Mouse (Mus musculus): ENCODE results near the gene Trim27.

The Trim27 gene

DNA sequence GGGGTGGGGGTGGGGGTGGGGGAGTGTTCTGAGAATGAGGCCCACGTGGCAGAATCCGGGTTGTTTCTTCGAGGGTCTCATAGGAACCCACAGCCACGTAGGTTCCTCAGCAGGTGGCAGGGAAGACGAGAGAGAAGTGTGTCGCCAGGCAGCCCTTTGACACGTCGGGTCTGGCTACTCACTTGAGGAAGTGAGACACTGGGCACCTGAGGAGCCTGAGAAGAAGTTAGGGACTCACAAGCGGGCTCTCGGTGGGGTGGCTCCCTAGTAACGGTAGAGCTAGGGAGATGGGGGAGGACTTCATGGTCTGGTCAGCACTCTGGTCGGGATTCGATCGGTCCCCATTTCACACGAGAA lies at the start of gene Trim27:
Trim27 (plus strand) TSS at position 79 of the 357 bp plus-strand sequence.
- DNase-seq (ENCODE audit: low spot score), result peak; percentile 11

DNA sequence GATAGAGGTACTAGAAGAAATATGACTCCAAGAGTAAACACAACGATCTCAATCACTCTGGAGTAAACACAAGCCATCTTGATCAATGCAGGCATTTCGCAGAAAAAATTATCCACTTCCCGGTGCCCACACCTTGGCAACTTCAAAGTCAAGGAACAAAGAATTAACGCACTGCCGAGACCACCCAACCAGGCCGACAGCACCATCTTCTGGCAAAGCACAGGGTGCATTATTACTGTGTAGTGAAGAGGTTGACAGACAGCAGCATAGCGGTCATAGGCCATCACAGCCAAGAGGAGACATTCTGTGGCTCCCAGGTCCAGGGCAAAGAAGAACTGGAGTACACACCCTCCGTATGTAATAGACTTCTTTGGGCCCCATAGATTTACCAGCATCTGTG lies 36.8 kb upstream of the Trim27 start:
- no peak for DNase-seq (ENCODE audit: low spot score)

DNA sequence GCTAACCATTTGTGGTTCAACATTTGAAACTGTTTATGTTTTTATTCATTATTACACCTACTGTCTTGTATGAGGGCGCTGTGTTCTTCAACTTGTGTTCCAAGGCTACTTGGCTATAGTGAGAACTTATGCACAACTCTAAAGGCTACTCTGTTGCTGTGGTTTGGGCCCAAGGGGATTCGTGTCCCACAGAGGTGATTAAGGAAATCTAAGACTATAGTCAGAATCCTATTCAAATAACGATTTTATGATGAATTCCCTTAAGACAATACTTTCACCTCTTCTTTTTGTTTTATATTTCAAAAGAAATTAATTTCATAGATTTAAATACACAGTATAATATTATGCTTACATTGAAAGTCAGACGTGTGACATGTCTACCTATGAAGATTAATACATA lies 33.5 kb upstream of the Trim27 start, which contains the start of gene Olfr1368:
Olfr1368 (minus strand) TSS at position 101 of the 400 bp plus-strand sequence.
- DNase-seq (ENCODE audit: low spot score), result no peak

DNA sequence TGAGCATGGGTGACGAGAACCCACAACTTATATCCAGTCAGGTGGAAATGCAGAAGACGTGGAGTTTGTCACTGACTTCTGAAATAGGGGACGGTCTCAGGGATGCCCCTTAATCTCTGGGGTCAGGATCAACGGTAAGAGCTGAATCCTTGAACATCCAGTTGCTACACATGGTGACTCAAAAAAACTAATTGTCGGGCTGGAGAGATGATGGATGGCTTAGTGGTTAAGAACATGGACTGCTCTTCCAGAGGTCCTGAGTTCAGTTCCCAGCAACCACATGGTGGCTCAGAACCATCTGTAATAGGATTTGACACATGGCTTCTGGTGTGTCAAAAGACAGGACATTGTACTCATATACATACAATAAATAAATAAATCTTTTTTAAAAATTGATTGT lies 23.4 kb upstream of the Trim27 start:
- no peak for DNase-seq (ENCODE audit: low spot score)

DNA sequence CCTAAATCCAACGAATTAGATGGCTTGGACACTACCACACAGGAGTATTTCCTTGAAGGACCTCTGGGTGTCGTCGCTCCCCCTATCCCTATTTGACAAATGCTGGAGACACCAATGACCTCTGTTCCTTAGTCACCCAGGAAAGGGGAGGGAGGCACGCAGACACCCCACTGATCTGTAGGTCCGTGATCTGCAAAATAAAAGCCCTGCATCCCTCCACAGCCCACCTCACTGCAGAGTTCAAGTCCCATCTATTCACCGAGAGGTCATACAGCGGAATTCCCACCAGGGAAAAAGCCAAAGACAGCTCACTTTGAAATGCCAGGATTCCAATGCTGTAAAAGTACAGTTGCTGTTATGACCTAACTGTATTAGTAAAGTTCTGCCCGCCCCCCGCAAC lies 21.2 kb upstream of the Trim27 start:
- DNase-seq (ENCODE audit: low spot score), result no peak

DNA sequence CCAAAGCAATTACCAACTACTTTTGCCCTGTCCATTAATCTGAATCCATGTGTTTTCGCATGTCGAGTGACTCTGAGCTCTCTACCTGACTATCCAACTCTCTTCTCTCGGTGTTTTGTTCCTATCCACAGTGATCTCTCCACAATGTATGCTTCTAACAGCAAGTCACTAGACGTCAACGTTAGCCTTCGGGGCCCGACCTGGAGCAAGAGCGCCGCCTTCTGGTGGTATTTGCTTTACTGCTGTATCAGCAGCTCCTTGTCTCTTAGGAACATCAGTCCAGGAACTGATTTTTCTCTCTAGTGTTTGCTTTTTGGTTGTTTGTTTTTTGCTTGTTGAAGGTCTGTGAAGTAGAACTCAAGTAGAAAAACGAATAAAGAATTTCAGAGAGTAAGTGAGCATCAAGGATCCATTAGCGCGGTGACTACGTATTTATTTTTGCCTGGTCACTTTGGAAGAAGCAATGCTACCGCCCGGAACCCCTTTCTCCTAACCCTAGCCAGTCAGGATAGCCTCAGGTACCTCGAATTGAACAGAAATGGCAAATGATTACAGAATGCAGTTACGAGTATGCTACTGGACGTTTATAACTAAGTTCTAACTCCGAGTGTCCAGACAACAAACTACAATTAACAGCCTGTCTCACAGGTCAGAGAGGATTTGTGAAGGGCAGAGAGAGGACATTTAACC lies 20.3 kb upstream of the Trim27 start:
- DNase-seq (ENCODE audit: low spot score), result peak; percentile 66

DNA sequence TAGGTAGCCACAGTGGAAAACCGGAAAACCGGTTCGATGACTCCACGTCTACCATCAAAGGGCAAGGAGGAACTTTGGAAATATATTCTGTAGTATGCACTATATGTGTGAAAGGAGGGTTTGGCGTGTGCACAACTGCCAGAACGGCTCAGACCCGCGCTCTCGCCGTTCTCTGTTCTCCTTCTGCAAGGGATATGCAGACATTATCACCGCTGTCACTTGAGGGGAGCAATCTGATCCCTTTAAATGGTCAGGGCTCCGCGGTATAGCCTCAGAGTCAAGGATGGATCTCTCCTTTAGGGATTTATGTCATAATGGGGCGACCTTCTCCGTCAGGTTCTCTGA lies 19.8 kb upstream of the Trim27 start:
- no peak for DNase-seq (ENCODE audit: low spot score)

DNA sequence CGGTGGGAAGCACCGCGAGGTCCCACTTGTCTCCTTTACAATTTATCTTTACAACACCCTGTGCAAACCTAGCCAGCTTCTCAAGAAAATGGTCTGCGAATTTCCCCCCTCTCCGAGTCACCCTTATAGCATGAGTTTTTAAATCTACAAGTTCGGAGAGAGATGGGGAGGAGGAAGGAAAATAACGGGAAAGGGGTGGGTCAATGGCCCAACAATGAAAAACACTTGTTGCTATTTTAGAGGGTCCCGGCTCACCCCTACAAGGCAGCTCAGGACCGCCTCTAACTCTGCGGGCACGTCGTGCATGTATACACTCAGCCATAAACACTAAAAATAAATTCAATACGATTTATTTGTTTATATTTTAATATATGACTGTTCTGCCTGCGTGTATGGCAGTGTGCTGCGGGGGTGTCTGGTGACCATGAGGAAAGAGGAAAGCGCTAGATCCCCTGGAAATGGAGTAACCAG lies 19.2 kb upstream of the Trim27 start:
- DNase-seq (ENCODE audit: low spot score), result no peak

DNA sequence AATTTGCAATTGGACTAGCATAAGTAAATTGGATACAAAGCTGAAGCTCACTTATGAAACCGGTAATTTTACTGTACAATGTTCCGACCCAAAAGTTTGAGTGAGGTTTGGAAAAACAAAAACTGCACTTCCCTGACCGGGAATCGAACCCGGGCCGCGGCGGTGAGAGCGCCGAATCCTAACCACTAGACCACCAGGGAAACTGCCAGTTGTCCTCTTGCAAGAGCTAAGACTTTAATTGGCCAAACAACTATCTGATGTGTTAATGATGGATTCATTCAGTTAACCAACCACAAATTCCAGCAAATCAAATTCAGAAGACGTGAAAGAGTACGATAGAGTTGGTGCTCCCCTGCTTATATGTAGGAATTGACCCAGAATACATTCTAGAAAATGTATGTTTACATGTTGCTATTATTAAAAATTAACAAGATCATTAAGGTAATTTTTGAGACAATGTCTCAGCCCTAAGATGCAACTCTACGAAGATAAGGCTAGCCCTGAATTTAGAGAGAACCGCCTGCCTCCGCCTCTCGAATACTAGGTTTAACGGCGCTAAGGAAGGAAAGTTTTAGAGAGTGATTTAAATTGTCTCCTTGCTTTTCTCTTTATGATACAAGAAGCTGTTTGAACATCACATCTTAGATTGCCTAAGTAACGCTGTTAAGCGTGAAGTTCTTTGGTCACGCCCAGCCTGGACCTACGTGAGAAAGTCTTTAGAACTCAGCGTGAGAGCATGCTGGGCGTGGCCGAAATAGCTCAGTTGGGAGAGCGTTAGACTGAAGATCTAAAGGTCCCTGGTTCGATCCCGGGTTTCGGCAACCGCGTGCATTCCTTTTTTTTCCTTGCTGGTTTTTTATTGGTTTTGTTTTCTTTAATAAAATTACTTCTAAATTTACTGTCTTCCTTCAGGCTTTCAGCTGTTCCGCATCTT lies 18.3 kb upstream of the Trim27 start:
- peak; percentile 79 for DNase-seq (ENCODE audit: low spot score)

DNA sequence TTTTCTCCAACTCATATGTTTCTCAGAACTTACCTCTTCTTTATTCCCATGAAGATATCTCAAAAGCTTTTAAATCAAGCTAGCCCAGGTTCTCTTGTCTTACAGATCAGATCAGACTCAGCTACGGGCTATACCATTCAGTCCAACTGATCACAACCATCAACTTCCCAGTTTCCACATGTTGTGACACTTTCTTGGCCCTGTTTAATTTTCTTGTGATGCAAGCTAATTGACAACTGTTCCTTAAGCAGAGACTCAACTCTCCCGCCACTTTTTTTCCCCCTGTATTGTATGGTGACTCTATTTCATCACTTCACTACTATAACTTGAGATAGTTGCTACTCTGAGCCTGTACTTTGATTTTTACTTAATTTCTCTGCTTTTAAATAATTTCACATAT lies 17.7 kb upstream of the Trim27 start:
- no peak for DNase-seq (ENCODE audit: low spot score)

DNA sequence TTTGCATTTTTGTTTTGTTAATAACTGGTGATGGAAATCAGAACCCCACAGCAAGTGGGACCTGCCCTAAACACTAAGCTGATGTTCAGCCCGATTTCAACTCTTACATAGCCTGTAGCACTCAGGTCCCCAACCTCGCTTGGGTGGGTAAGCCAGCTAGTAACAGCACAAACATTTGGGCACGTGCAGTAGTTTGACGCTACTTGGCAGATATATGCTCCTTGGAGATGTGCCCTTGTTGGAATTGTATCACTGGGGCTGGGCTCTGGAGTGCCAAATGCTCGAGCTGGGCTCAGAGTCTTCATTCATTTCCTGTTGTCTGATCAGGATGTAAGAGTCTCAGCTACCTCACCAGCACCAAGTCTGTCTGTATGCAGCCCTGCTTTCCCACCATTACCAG lies 16.7 kb upstream of the Trim27 start:
- DNase-seq (ENCODE audit: low spot score), result no peak

DNA sequence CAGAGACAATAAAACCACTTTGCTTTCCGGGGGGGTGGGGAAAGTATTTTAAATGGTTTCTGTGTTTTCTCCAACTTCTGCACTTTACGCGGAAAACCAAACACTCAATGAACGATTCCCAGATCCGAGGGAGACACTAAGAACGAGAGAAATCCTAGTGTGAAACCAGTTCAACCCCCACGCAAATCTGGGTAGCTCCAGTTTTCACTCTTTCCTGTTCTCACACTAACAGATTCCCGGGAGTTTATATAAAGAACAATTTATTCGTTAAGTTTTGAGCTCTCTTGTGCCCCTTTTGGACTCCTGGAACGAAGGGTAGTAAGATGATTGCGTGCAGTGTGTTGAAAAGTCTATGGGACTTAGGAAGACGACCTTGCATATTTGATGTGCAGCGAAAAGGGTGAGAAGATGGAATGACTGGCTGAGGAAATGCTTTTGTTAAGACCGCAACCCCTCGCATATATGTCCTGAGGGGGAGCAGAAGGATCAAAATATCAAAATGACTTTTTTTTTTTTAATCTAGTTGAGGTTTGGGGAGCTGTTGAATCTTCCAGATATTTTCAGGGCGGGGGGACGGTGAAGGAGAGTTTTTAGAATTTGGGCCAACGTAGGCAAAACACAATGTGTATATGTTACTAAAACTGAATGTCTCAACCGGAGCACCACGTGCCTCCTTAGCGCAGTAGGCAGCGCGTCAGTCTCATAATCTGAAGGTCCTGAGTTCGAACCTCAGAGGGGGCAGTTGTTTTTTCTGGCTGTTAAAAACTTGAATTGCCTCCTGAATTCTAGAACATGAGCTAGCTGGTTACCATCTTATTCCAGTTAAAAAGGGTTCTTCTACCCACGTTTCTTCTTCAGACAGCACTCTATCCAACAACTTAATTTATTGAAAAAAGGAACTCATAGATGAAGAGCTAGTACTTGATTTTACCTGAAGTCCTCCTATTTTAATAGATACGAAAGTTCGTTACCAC lies 12.0 kb upstream of the Trim27 start:
- peak; percentile 47 for DNase-seq (ENCODE audit: low spot score)

DNA sequence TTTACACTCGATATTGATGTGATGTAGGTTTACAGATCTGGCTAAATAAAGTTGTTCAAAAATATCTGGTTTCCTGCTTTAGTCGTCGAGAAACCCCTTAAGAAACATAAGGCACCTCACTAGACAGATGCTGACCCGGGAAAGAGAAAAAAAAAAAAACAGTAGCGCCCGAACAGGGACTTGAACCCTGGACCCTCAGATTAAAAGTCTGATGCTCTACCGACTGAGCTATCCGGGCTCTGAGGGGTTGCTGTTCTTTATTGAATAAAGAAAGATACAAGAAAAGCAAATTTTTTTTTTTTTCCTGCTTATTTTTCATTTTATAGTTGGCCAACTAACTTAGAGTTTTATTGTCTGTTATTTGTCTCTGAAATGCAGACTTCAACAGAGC lies 11.3 kb upstream of the Trim27 start:
- DNase-seq (ENCODE audit: low spot score), result no peak

DNA sequence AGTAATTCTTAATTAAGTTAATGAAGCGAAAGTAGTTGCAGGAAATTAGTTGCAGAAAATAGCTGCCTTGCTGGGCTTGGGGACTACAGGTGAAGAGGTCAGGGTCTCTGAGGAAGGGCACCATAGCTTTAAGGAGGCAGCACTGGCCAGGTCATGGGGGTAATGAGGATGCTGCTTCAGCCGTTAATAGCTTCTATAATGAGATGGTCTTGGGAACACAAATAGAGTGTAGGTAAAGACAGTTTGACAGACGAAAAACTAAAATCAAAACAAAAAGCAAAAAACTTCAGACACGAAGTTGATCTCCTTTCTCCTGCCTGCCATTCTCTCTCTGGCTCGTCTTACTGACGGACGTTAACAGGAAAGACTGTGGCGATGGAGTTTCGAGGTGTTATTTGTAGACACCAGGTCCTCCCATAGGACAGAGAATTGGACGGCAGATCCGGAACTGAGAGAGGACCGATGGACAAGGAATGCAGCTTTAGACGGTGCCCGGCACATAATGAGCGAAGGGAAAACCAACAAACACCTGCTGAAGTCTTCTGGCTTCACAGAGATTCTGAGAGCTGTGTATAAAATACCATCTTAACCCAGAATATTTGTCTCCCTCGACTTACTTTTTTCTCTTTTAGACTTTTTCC lies 10.8 kb upstream of the Trim27 start:
- DNase-seq (ENCODE audit: low spot score), result no peak

DNA sequence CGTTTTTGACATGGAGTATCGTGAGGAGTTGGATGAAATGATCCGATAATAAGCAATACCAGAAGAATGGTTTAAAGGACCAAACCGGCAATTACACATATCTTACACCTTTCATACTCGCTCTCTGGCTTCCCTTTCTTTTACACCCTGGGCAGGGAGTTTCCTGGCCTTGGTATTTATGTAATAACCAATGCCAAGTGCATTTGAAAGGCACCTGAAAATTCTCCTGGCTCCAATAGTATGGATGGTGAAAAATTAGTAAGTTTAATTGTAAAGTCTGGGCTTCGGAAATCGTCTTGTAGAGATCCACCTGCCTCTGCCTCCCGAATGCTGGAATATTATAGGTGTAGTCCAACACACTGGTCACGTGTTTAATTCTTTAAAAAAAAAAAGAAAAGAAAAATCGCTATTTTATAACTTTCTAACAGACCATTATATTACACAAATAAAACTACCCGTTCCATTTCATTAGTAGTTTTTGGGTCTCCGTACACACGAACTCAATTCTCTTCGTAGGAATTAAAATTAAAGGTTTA lies 10.1 kb upstream of the Trim27 start:
- DNase-seq (ENCODE audit: low spot score), result no peak

DNA sequence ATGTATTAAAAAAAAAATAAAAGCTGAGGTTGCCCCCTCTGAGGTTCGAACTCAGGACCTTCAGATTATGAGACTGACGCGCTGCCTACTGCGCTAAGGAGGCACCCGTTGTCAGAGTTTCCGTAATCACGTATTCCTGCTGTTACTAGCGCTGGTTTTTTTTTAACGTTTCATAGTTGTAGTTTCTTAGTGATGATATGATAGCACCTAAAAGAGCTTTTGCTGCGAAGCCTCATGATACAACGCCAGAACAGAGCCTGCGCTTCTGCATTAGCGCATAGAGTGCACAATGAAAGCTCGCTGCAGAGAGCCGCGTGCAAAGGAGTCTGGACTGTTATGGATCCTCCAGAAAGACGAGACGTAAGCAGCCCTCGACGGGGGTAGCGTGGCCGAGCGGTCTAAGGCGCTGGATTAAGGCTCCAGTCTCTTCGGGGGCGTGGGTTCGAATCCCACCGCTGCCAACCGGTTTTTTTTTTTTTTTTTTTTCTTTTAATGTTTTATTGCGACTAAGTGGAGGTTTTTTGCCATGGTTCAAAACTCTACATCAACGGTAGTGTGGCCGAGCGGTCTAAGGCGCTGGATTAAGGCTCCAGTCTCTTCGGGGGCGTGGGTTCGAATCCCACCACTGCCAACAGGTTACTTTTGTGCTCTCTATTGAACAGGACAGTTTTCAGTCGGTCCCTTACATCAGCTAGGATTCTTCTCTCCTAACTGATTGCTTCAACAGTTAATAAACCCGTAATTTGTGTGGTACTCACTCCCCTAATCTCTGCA lies 9.4 kb upstream of the Trim27 start:
- DNase-seq (ENCODE audit: low spot score), result peak; percentile 65

DNA sequence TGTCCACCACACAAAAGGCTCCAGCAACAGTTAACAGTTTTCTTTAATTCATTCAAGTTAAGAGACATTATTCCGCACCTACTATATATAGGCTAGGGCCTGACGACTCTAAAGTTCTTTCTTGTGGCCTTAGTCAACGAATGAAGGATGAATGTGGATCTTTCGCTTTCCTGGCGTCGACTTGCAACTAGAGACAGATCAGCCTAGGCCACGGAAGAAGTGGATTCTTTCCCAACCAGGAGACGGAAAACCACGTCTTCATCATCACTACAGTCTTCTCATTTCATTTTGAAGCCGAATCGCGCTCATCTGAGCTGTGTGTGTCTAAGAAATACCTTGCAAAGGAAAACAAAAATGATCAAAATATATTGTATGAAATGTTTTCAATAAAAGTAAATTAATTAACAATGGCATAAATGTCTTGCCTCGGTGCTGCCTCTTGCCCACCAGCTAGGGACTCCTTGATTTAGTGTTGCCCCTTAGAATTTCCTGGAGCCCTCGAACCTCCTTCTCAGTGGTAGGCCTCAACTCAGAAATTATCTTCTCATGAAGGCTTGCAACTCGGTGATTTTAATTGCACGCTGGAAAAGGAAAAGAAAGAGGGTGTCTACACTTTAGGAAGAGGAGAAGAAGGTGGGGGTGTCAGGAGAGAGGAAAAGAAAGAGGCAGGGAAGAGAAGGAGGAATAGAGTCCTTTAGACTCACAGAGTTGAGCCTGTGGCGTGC lies 8.7 kb upstream of the Trim27 start:
- no peak for DNase-seq (ENCODE audit: low spot score)

DNA sequence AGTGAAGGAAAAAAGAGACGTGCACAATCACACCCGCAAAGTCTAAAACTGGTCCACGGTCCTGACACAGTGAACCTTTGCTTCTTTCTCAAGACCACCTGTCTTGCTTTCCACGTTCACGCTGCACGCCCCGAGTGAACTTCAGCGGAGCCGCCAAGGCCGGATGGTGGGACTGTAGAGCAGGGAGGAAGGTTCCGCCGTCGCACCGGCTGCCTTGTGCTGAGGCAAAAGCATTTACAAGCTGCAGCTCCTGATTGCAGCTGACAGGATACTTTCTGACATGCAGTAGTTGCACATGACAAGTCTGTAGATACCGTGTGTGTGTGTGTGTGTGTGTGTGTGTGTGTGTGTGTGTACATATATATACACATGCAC lies 8.1 kb upstream of the Trim27 start:
- no peak for DNase-seq (ENCODE audit: low spot score)

DNA sequence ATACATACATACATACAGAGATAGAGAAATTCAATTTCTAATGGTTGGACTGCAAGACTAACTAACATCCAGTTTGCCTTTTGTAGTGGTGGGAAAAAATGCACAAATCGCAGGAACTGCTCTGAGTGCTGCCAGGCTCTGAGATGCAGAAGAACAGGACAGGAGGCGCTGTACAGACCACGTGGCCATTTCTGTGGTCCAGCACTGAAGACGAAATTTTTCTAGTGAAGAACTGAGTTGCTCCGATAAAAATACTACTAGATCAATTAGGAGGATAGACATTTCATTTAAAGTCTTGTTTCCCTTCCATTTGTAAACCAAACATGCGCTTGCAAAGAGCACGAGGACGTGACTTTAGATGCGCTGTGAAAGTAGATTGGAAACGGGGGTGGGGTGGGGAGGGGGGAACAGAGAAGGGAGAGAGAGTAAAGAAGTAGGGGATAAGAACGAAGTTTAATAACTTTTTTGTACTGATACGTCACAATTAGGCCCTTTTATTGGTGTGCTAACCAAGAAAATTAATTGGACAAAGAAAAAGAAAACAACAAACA lies 7.6 kb upstream of the Trim27 start:
- no peak for DNase-seq (ENCODE audit: low spot score)

Data from ovary, adult 18-20 months (tissue).